Mouse (Mus musculus) CH12.LX (cell line): Measurements from ENCODE around the gene Wnt9a. TPM values are rescaled to one million over a fixed set of nuclear protein-coding genes. Genes with fewer than 3 reads are reported as not detected.

Experiments
- DNase-seq: peaks from one replicate; pipeline ENCODE4 v3.0.0-alpha.2; 2013; ENCODE audit errors: extremely low read depth
- H3K27ac ChIP-seq: 2 replicates; pipeline ENCODE4 v1.5.1; 2012; ENCODE audit warnings: low read depth, mild to moderate bottlenecking, control low read depth, moderate library complexity; ENCODE audit not compliant: insufficient read depth
- H3K27me3 ChIP-seq: replicated peaks from 2 replicates; pipeline ENCODE3; 2012; ENCODE audit warnings: inconsistent platforms
- H3K36me3 ChIP-seq, 2 experiments: replicated peaks in 1 of 2; 2 replicates each; pipeline versions ENCODE3 to v1.6.1; 2012; ENCODE audit warnings: inconsistent platforms in 1 of 2, low read length in 1 of 2, mild to moderate bottlenecking in 1 of 2, mixed read lengths in 1 of 2, moderate library complexity in 1 of 2; ENCODE audit not compliant: control insufficient read depth in 1 of 2, insufficient read depth in 1 of 2
- H3K4me1 ChIP-seq, 2 experiments: 2 replicates each; pipeline ENCODE4 v1.6.1; 2012; ENCODE audit warnings: inconsistent platforms in 1 of 2, moderate library complexity in 1 of 2; ENCODE audit not compliant: insufficient read depth in 2 of 2, control insufficient read depth in 1 of 2
- H3K4me2 ChIP-seq: 2 replicates; pipeline ENCODE4 v1.6.1; 2012; ENCODE audit warnings: low read depth, mild to moderate bottlenecking, control low read depth; ENCODE audit not compliant: poor library complexity, insufficient read depth, severe bottlenecking
- H3K4me3 ChIP-seq, 3 experiments: fragments of 150-350 bp in 1 of 3; sonication (generic) in 1 of 3; replicated peaks in 1 of 3; 2 replicates each; pipeline versions ENCODE3 to v1.5.1; 2011 to 2012; ENCODE audit warnings: low read depth in 2 of 3, low read length in 2 of 3, mild to moderate bottlenecking in 2 of 3, moderate library complexity in 2 of 3, control low read depth in 1 of 3, improper control_type of control experiment in 1 of 3, inconsistent platforms in 1 of 3, mixed read lengths in 1 of 3; ENCODE audit not compliant: poor library complexity in 1 of 3
- H3K79me2 ChIP-seq: replicated peaks from 2 replicates; pipeline ENCODE4 v1.6.1; 2012; ENCODE audit warnings: mild to moderate bottlenecking, moderate library complexity; ENCODE audit not compliant: control insufficient read depth, poor library complexity, insufficient read depth, severe bottlenecking; ENCODE audit errors: extremely low read depth
- H3K9ac ChIP-seq: 2 replicates; pipeline ENCODE4 v1.6.1; 2012; ENCODE audit warnings: low read depth, mild to moderate bottlenecking, control low read depth, moderate library complexity; ENCODE audit not compliant: insufficient read depth
- H3K9me3 ChIP-seq: replicated peaks from 2 replicates; pipeline ENCODE3; 2012; ENCODE audit warnings: low read length, inconsistent platforms, mixed read lengths
- BHLHE40 ChIP-seq: IDR thresholded peaks from 2 replicates; pipeline ENCODE4 v1.6.1; 2011; ENCODE audit warnings: mild to moderate bottlenecking, low read depth, low read length, improper control_type of control experiment
- CHD1 ChIP-seq: IDR thresholded peaks from 2 replicates; pipeline ENCODE4 v1.6.1; 2012; ENCODE audit warnings: low read depth, low read length, improper control_type of control experiment, inconsistent platforms
- CHD2 ChIP-seq: IDR thresholded peaks from 2 replicates; pipeline ENCODE4 v1.6.1; 2011; ENCODE audit warnings: low read length, improper control_type of control experiment
- CTCF ChIP-seq, 2 experiments: IDR thresholded peaks in 1 of 2; conservative IDR thresholded peaks in 1 of 2; 2 replicates each; pipeline ENCODE4 v1.5.1; 2011 to 2012; ENCODE audit warnings: low read depth in 2 of 2, low read length in 2 of 2, improper control_type of control experiment in 1 of 2, inconsistent platforms in 1 of 2, mild to moderate bottlenecking in 1 of 2, moderate library complexity in 1 of 2
- ELF1 ChIP-seq: IDR thresholded peaks from 2 replicates; pipeline ENCODE4 v1.6.1; 2014; ENCODE audit warnings: low read depth, mild to moderate bottlenecking, inconsistent platforms, low read length, improper control_type of control experiment
- GABPA ChIP-seq: IDR thresholded peaks from 2 replicates; pipeline ENCODE4 v1.6.1; 2012; ENCODE audit warnings: low read depth, low read length, improper control_type of control experiment, inconsistent platforms; ENCODE audit not compliant: insufficient replicate concordance
- HCFC1 ChIP-seq: IDR thresholded peaks from 2 replicates; pipeline ENCODE4 v1.6.1; 2012; ENCODE audit warnings: low read depth, mild to moderate bottlenecking, inconsistent platforms, low read length, improper control_type of control experiment
- IRF4 ChIP-seq: IDR thresholded peaks from 2 replicates; pipeline ENCODE4 v1.6.1; 2014; ENCODE audit warnings: low read depth, mild to moderate bottlenecking, inconsistent platforms, low read length, improper control_type of control experiment
- JUN ChIP-seq: IDR thresholded peaks from 2 replicates; pipeline ENCODE4 v1.6.1; 2011; ENCODE audit warnings: low read depth, mild to moderate bottlenecking, low read length, improper control_type of control experiment, moderate library complexity; ENCODE audit not compliant: insufficient read depth
- JUND ChIP-seq: conservative IDR thresholded peaks from 2 replicates; pipeline ENCODE4 v1.6.1; 2011; ENCODE audit warnings: low read depth, low read length, improper control_type of control experiment
- MAFK ChIP-seq: IDR thresholded peaks from 2 replicates; pipeline ENCODE4 v1.6.1; 2011; ENCODE audit warnings: low read length, improper control_type of control experiment; ENCODE audit not compliant: insufficient replicate concordance
- MEF2A ChIP-seq: IDR thresholded peaks from 2 replicates; pipeline ENCODE4 v1.6.1; 2014; ENCODE audit warnings: low read depth, mild to moderate bottlenecking, inconsistent platforms, low read length, improper control_type of control experiment, borderline replicate concordance
- MYC ChIP-seq: IDR thresholded peaks from 2 replicates; pipeline ENCODE4 v1.6.1; 2011; ENCODE audit warnings: low read depth, mild to moderate bottlenecking, improper control_type of control experiment, low read length
- NRF1 ChIP-seq: IDR thresholded peaks from 2 replicates; pipeline ENCODE4 v1.6.1; 2014; ENCODE audit warnings: low read depth, mild to moderate bottlenecking, inconsistent platforms, low read length, improper control_type of control experiment, moderate library complexity
- PAX5 ChIP-seq: IDR thresholded peaks from 2 replicates; pipeline ENCODE4 v1.6.1; 2012; ENCODE audit warnings: low read length, inconsistent platforms, mixed read lengths
- POLR2A ChIP-seq: IDR thresholded peaks from 2 replicates; pipeline ENCODE4 v1.6.1; 2011; ENCODE audit warnings: low read depth, mild to moderate bottlenecking, improper control_type of control experiment, low read length
- POLR2AphosphoS2 ChIP-seq: IDR thresholded peaks from 2 replicates; pipeline ENCODE4 v1.6.1; 2011; ENCODE audit warnings: low read depth, low read length, improper control_type of control experiment
- RAD21 ChIP-seq: IDR thresholded peaks from 2 replicates; pipeline ENCODE4 v1.6.1; 2011; ENCODE audit warnings: low read depth, mild to moderate bottlenecking, low read length, improper control_type of control experiment, moderate library complexity
- RCOR1 ChIP-seq: conservative IDR thresholded peaks from 2 replicates; pipeline ENCODE4 v1.6.1; 2012; ENCODE audit warnings: low read depth, mild to moderate bottlenecking, inconsistent platforms, low read length, improper control_type of control experiment
- SIN3A ChIP-seq: IDR thresholded peaks from 2 replicates; pipeline ENCODE4 v1.6.1; 2012; ENCODE audit warnings: low read length, improper control_type of control experiment, inconsistent platforms
- SMC3 ChIP-seq: IDR thresholded peaks from 2 replicates; pipeline ENCODE4 v1.6.1; 2011; ENCODE audit warnings: low read depth, low read length, improper control_type of control experiment
- TCF12 ChIP-seq: IDR thresholded peaks from 2 replicates; pipeline ENCODE4 v1.6.1; 2014; ENCODE audit warnings: low read depth, mild to moderate bottlenecking, inconsistent platforms, low read length, improper control_type of control experiment
- USF1 ChIP-seq: IDR thresholded peaks from 2 replicates; pipeline ENCODE4 v1.6.1; 2014; ENCODE audit warnings: low read depth, mild to moderate bottlenecking, inconsistent platforms, low read length, improper control_type of control experiment
- USF2 ChIP-seq: conservative IDR thresholded peaks from 2 replicates; pipeline ENCODE4 v1.6.1; 2011; ENCODE audit warnings: low read depth, low read length, improper control_type of control experiment
- ZKSCAN1 ChIP-seq: IDR thresholded peaks from 2 replicates; pipeline ENCODE4 v1.6.1; 2012; ENCODE audit warnings: low read depth, inconsistent platforms, low read length, improper control_type of control experiment, borderline replicate concordance
- dilution Hi-C: fragments of 300-500 bp; cut with MboI; formaldehyde crosslinking; loops from 2 replicates; pipeline ENCODE4 v1.14.3; 2020; ENCODE audit warnings: low sequenced_read_pairs; ENCODE audit not compliant: extremely low pct_unique_long_range_greater_than_20kb, extremely low pct_ligation_motif_present
- in situ Hi-C: fragments of 300-500 bp; cut with MboI; formaldehyde crosslinking; loops from 3 replicates; pipeline ENCODE4 v1.14.3; 2019; ENCODE audit warnings: low sequenced_read_pairs, low pct_ligation_motif_present, low pct_unique_long_range_greater_than_20kb, mixed read lengths
- polyA plus RNA-seq: library from polyadenylated mRNA; unstranded; fragments of >175 nt; gene quantifications from 2 replicates; pipeline ENCODE4 v1.2.1, GENCODE M21; 2012; ENCODE audit warnings: low read depth; ENCODE audit not compliant: insufficient read length
- total RNA-seq, 2 experiments: library from RNA; depleted of rRNA; stranded (reverse); fragments of 300-350 nt in 1 of 2; fragments of >200 nt in 1 of 2; gene quantifications; 2 replicates each; pipeline ENCODE4 v1.2.3; 2012 to 2014

The Wnt9a gene
- total and polyA plus RNA-seq, 3 experiments = not detected

DNA sequence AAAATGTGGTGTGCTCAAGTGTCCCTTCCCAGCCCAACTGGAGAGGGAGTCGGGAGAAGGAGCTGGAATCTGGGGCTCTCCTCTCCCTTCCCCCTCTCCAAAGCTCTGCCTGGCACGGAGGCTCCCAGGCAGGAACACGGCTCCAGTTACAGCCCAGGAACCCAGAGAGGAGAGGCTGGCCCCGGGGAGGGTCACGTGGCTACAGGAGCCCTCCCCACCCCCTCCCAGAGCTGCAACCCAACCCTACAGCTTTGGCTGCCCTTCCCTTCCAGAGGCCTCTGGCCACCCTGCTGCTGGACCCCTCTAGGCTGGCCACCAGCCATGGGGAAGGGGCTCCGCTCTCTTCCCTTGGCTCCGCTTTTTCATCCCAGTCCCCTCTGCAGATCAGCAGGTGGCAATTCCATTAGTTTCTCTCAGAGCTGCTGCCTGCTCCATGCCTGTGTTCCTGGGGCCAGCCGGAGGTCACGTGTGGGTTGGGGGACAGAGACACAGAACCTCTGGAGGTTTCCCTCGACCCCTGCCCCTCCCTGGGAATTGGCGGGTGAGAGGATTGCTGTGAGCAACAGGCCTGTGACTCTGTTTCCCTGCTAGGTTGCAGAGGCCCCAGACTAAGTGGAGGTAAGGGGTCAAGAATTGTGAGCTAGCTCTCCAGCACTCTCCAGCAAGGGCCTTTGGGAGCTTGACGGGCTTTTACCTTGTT is 2.5 kb downstream of the Wnt9a start:
- in situ Hi-C loops = no loop called here
- Histone ChIP-seq H3K4me2 (no peak overlapping the region), H3K27me3 (peaks cover 96% of the 10 kb centered on the region)

DNA sequence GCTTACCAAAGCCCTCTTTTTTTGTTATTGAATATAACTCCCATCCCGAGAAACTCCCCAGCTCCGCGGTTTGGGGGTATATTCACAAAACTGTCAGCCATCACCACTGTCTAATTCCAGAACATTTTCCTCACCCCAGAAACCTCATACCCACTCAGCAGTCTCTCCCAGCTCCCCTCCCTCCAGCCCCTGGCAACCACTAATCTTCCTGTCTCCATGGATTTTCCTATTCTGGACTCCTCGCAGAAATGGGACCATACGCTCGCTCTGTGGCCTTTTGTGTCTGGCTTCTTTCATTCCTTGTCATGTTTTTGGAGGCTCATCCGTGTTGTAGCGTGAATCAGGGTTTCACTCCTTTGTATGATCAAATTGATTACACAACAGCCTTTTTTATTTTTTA is 3.2 kb downstream of the Wnt9a start:
- H3K4me1 ChIP-seq = peaks cover 0 to 6% of the 10 kb centered on the region in 2 experiments; a peak in 2 of 4 replicates
- H3K79me2 ChIP-seq = no peaks in the 10 kb centered on the region
- no peak overlapping the region for H3K4me2 ChIP-seq
- H3K27me3 ChIP-seq = peaks cover 96% of the 10 kb centered on the region
- H3K4me3 ChIP-seq = no peak overlapping the region
- DNase-seq = no peak
- no peak overlapping the region for H3K9ac ChIP-seq
- in situ Hi-C loops = loop anchor here (5.0 to 10.0 kb wide), 2 partner anchors 55 to 172 kb away; no protein-coding TSS in a partner anchor
- TF ChIP-seq NRF1 (no peak), BHLHE40 (no peak), GABPA (no peak), PAX5 (no peak)
- TF ChIP-seq, all 38 proteins: peak for 0
- peaks cover 13% of the 10 kb centered on the region for H3K9me3 ChIP-seq
- no peaks in the 10 kb centered on the region for H3K36me3 ChIP-seq
- H3K27ac ChIP-seq = no peak overlapping the region
- dilution Hi-C loops = no loop called here

More for the DNA sequence above, 2.5 kb downstream of the Wnt9a start:
- no peak for DNase-seq
- TF ChIP-seq JUND (no peak), POLR2AphosphoS2 (no peak), CHD2 (no peak), USF1 (peak; percentile 28), JUN (no peak)
- Histone ChIP-seq H3K27ac (no peak overlapping the region), H3K79me2 (no peaks in the 10 kb centered on the region), H3K4me3 (no peak overlapping the region), H3K9me3 (peaks cover 13% of the 10 kb centered on the region), H3K9ac (no peak overlapping the region), H3K4me1 (peaks cover 0 to 6% of the 10 kb centered on the region in 2 experiments; a peak in 2 of 4 replicates), H3K36me3 (no peaks in the 10 kb centered on the region)
- dilution Hi-C loops = no loop called here

DNA sequence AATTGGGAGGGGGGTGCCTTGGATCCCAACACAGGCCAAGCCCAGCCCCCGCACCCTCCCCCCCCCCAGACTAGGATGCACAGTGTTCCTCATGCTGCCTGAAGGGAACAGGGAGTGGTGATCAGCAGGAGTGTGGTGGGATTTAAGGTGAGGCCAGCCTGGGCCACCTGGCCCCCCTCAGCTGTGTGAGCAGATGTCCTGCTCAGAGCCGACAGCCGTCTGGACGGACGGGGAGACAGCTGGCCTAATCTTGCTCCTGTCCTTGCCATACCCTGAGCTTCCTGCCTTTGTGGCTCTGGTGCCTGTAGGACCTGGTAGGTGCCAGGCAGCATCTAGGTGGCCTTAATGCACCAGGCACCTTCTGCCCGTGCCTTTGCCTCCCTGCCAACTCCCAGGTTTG is 5.3 kb downstream of the Wnt9a start:
- no peaks in the 10 kb centered on the region for H3K79me2 ChIP-seq
- DNase-seq = no peak
- H3K4me2 ChIP-seq = no peak overlapping the region
- H3K27me3 ChIP-seq = peaks cover 100% of the 10 kb centered on the region
- peaks cover 10% of the 10 kb centered on the region for H3K9me3 ChIP-seq
- H3K4me3 ChIP-seq = no peak overlapping the region
- no peak for TF ChIP-seq ZKSCAN1
- no peak for TF ChIP-seq HCFC1
- no peak for TF ChIP-seq POLR2AphosphoS2
- TF ChIP-seq ELF1 = no peak
- TF ChIP-seq CTCF (conservative IDR thresholded peaks at IDR 0.05 in 1 of 2, IDR thresholded peaks at IDR 0.05 in 1 of 2; ENCODE audit: low read depth in 2 of 2, low read length in 2 of 2) = no peak
- TF ChIP-seq USF2 = no peak
- no peak for TF ChIP-seq TCF12
- no peak for TF ChIP-seq CHD1
- TF ChIP-seq RAD21 = no peak
- TF ChIP-seq GABPA = no peak
- no peak for TF ChIP-seq MEF2A
- TF ChIP-seq IRF4 = no peak
- no peak for TF ChIP-seq MYC
- TF ChIP-seq USF1 = no peak
- TF ChIP-seq SMC3 = no peak
- no peak for TF ChIP-seq POLR2A
- TF ChIP-seq RCOR1 = no peak
- no peak for TF ChIP-seq SIN3A
- no peak for TF ChIP-seq MAFK
- no peak overlapping the region for H3K27ac ChIP-seq
- peaks cover 0 to 6% of the 10 kb centered on the region in 2 experiments; a peak in 2 of 4 replicates for H3K4me1 ChIP-seq
- dilution Hi-C loops = no loop called here
- no peak overlapping the region for H3K9ac ChIP-seq
- in situ Hi-C loops = loop anchor here (5.0 to 10.0 kb wide), 2 partner anchors 53 to 170 kb away; no protein-coding TSS in a partner anchor
- no peaks in the 10 kb centered on the region for H3K36me3 ChIP-seq
